Mouse (Mus musculus) CH12.LX (cell line): ENCODE results near the gene Nup133.

Experiments used
- CTCF ChIP-seq, 2 experiments: IDR thresholded peaks in 1 of 2; conservative IDR thresholded peaks in 1 of 2; 2 replicates each; pipeline ENCODE4 v1.5.1; 2011 to 2012; ENCODE audit warnings: low read depth in 2 of 2, low read length in 2 of 2, improper control_type of control experiment in 1 of 2, inconsistent platforms in 1 of 2, mild to moderate bottlenecking in 1 of 2, moderate library complexity in 1 of 2
- EP300 ChIP-seq: IDR thresholded peaks from 2 replicates; pipeline ENCODE4 v1.6.1; 2011; ENCODE audit warnings: low read length, improper control_type of control experiment
- HCFC1 ChIP-seq: IDR thresholded peaks from 2 replicates; pipeline ENCODE4 v1.6.1; 2012; ENCODE audit warnings: low read depth, mild to moderate bottlenecking, inconsistent platforms, low read length, improper control_type of control experiment
- MXI1 ChIP-seq: IDR thresholded peaks from 2 replicates; pipeline ENCODE4 v1.6.1; 2011; ENCODE audit warnings: mild to moderate bottlenecking, low read depth, low read length, improper control_type of control experiment
- NELFE ChIP-seq: IDR thresholded peaks from 2 replicates; pipeline ENCODE4 v1.6.1; 2011; ENCODE audit warnings: low read depth, low read length, improper control_type of control experiment
- POLR2A ChIP-seq: IDR thresholded peaks from 2 replicates; pipeline ENCODE4 v1.6.1; 2011; ENCODE audit warnings: low read depth, mild to moderate bottlenecking, improper control_type of control experiment, low read length
- USF1 ChIP-seq: IDR thresholded peaks from 2 replicates; pipeline ENCODE4 v1.6.1; 2014; ENCODE audit warnings: low read depth, mild to moderate bottlenecking, inconsistent platforms, low read length, improper control_type of control experiment
- ZC3H11A ChIP-seq: IDR thresholded peaks from 2 replicates; pipeline ENCODE4 v1.6.1; 2012; ENCODE audit warnings: low read depth, mild to moderate bottlenecking, inconsistent platforms, low read length, improper control_type of control experiment
- ZMIZ1 ChIP-seq: IDR thresholded peaks from 2 replicates; pipeline ENCODE4 v1.6.1; 2012; ENCODE audit warnings: low read depth, mild to moderate bottlenecking, inconsistent platforms, low read length, improper control_type of control experiment

DNA sequence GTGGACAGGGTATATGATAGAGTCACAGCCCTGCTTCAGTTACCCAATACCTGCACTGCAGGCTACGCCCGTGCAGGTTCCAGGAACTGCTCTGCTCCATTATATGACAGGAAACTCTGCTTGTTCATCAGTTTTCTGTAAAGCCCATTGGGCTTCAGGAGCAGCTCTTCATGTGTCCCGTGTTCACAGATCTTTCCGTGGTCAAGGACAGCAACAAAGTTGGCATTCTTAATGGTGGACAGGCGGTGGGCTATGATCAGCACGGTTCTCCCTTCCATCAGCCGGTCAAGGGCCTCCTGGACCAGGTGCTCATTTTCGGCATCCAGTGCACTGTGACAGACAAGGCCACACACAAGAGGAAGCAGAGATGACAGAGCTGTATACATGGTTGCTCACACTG lies 5.2 kb upstream of the Nup133 start:
- no peak for TF ChIP-seq EP300
- no peak for TF ChIP-seq CTCF (conservative IDR thresholded peaks at IDR 0.05 in 1 of 2, IDR thresholded peaks at IDR 0.05 in 1 of 2; ENCODE audit: low read depth in 2 of 2, low read length in 2 of 2)
- no peak for TF ChIP-seq ZC3H11A
- no peak for TF ChIP-seq POLR2A
- no peak for TF ChIP-seq NELFE
- TF ChIP-seq USF1: no peak
- TF ChIP-seq HCFC1: no peak
- no peak for TF ChIP-seq ZMIZ1
- no peak for TF ChIP-seq MXI1
